Mouse (Mus musculus) heart, postnatal 10 days (tissue): ENCODE data around the gene Il11ra1. TPM values are rescaled to one million over a fixed set of nuclear protein-coding genes. Genes with fewer than 3 reads are reported as not detected.
"Not testable (repeated sequence)": the region's sequence is repeated elsewhere in the genome, so short reads cannot be mapped to it uniquely, and the experiment has no call there.

Experiments used
- DNase-seq, 2 experiments: peaks; one replicate each; pipeline ENCODE4 v3.0.0; 2021
- intact Hi-C: fragments of 180-260 bp; cut with DNase I; formaldehyde crosslinking; loops from one replicate; pipeline ENCODE4 v1.15.1; 2025
- total RNA-seq, 2 experiments: library from RNA; stranded (reverse); gene quantifications; 2 replicates each; pipeline ENCODE4 v1.2.3; 2021

Gene Il11ra1
- total RNA-seq, 2 experiments from 2014 or later = 65.3 to 66.2 TPM

GRCm38 (mm10) chr4:41677006-41677629 is 22.7 kb upstream of the Il11ra1 start:
- DNase-seq = peak; percentile 46 to 60
- intact Hi-C loops = no loop called here

- intact Hi-C loops = no loop called here
- no peak for DNase-seq
Measured at GRCm38 (mm10) chr4:41678863-41679262, 20.9 kb upstream of the Il11ra1 start.

- intact Hi-C loops = no loop called here
Measured at GRCm38 (mm10) chr4:41679291-41679690, 20.5 kb upstream of the Il11ra1 start.

GRCm38 (mm10) chr4:41681176-41681575 is 18.6 kb upstream of the Il11ra1 start:
- no peak for DNase-seq
- intact Hi-C loops = no loop called here

More at GRCm38 (mm10) chr4:41679291-41679690, 20.5 kb upstream of the Il11ra1 start:
- DNase-seq = no peak

DNA sequence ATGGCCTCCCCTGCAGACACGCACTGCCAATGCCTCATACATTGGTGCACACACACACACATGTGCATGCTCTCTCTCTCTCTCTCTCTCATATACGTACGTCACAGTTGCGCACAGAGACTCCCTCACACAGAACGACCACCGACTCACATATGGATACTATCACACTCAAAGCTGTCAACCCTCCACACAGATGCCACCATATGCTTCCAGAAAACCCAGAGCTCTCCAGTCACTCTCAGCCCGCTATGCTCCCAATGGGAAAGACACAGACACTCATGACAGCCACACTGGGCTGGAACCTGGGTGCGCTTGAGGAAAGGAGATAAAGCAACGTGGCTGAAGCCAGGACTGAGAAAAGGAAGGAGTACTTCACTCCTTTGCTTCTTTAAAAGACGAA is 17.8 kb upstream of the Il11ra1 start:
- intact Hi-C loops = no loop called here
- no peak for DNase-seq

DNA sequence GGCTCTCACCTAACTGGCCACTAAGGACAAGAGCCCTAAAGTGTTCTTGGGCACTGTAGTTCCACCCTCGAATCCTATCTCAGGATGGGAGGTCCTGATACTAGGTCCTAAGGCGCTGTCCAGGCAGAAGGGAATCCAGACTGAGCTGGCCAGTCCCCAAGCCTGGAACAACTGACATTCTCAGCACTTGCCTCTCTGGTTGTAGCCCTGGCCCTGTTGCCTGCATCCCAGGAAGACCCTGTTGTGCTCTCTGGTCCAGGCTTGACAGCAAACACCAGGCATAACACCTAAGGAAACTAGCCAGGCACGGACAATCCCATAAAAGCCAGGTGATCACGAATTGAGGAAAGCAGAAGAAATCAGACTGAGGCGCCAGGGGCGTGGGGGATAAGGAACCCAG is 17.0 kb upstream of the Il11ra1 start:
- intact Hi-C loops = no loop called here
- no peak for DNase-seq

DNA sequence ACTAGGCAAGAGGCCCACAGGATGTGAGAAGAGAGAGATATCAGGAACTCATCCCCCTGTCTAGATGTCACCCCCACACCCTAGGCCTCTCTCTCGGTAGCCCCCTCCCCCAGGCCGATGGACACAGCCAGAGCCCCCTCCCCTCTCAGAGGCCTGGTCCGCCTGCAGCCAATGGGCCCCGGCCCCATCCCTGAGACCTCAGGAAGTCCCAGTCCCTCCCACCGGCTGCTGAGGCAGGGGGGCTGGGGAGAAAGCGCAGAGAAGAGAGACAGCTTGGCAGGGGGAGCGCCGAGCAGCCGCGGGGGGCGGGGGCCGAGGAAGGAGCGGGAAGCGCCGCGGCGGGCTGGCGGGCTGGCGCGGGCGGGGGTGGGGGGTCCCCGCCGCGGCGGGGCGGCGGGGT is 16.5 kb upstream of the Il11ra1 start:
- DNase-seq, intact Hi-C loops: not testable (repeated sequence)

- DNase-seq, intact Hi-C loops: not testable (repeated sequence)
Measured at GRCm38 (mm10) chr4:41684131-41684930, 15.5 kb upstream of the Il11ra1 start.

DNA sequence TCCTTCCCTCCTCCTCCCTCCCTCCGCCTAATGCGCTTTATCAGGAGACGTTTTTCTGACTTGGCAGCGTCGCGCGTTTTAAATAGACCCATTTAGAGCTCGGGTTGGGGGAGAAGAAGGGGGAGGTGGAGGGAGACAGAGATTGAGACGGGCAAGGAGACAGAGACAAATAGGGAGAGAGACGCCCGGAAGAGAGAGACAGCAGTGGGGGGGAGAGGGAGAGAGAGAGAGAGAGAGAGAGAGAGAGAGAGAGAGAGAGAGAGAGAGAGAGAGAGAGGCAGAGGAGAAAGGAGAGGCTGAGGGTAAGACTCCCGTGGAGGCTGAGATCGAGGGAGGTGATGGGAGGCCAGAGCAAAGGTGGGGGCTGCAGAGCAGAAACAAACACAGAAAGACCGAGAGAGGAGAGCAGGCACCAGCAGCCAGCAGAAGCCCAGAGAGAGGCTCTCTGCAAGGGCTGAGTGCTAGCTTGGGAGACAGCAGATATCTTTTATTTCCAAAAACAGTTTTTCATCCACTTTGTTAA is 14.8 kb upstream of the Il11ra1 start:
- DNase-seq, intact Hi-C loops: not testable (repeated sequence)

DNA sequence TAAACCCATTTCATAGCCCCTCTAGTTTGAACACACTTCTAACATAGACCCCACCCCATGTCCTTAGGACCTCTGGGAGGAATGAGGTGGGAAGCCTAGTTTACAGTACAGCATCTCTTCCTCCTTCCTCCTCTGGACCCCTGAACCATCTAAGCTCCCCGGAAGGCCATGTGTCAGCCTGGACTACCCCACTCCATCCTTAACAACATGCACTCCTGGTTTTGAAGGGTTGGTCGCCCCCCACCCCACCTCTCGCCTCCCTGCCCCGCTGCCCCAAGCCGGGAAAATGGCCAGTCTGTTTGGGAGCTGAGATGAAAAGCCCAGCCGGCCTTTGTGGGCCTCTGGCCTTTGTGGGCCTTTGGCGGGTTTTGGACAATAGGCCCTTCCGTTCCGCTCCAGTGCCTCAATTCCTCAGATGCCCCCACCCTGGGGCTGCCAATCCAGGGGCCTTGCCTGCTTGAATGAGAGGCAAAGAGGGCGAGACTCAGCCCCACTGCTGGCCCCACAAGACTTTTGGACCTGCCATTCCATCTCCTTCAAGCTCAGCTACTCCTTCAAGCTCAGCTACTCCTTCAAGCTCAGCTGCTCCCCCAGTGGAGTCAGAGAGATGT is 13.8 kb upstream of the Il11ra1 start:
- intact Hi-C loops, DNase-seq: not testable (repeated sequence)

DNA sequence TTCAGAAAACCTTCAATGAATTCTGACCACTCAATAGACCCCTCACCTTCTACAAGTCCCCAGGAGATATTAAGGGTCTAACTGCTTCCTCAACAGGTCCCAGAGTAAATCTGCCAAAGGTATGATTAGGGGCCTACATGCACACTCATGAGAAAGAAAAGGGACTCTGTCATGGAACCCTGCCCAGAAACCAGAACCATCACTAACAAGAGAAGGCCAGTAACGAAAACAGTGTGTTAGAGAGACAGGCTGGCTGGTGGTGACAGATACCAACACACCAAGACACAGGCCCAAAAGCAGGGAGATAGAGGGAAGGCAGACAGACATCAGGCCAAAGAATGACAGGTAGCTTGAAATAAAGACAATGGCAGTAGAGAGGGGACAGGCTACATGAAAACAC is 11.2 kb upstream of the Il11ra1 start:
- intact Hi-C loops, DNase-seq: not testable (repeated sequence)

DNA sequence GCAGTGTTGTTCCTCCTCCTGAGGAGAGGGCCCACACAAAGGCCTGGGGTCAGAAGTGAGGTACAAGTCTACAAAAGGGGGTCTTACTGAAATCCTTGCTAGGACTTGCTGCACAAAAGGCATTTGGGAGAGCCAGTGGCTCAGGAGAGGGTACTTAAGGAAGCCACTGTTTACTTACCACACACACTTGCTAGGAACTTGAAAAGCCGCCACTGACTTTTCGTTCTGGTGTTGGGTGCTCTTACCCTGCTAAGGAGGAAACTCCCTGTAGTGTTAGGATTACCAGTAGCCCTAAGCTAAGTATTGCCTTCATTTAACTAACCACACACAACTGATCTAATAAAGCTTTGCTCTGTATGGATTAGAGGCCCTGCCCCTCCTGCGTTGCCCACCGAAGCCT is 9.8 kb upstream of the Il11ra1 start:
- intact Hi-C loops, DNase-seq: not testable (repeated sequence)

DNA sequence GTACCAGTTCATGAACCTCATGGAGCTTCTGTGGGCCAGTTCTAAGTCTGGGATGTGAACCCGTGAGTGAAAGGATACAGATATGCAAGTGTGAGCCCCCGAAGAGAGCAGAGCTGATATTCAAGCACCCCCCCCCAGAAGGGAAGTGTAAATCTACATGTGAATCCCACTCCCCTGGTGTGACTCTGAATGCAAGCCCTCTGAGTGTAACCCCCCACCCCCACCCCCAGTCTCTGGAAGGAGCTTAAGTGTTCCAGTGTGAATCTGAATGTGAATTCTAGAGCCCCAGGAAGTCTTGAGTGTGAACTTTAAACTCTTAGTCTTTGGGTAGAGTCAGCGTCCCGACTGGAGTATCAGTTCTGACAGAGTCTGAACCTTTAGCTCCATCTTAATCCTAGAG is 6.3 kb upstream of the Il11ra1 start:
- DNase-seq, intact Hi-C loops: not testable (repeated sequence)

GRCm38 (mm10) chr4:41695800-41696199 is 4.0 kb upstream of the Il11ra1 start:
- intact Hi-C loops, DNase-seq: not testable (repeated sequence)

- DNase-seq, intact Hi-C loops: not testable (repeated sequence)
Measured at GRCm38 (mm10) chr4:41696452-41696851, 3.3 kb upstream of the Il11ra1 start.

- peak; percentile 85 to 90 for DNase-seq
- intact Hi-C loops = not testable (repeated sequence)
Measured at GRCm38 (mm10) chr4:41696930-41697841, 2.6 kb upstream of the Il11ra1 start, which contains the start of gene Cntfr. TSS of gene Cntfr (minus strand) at chr4:41697089.

GRCm38 (mm10) chr4:41698421-41699016 is 1.3 kb upstream of the Il11ra1 start:
- intact Hi-C loops = not testable (repeated sequence)
- DNase-seq = peak in 1 of 2 experiments; percentile 44

- intact Hi-C loops = loop anchor here (10.0 kb wide), 2 partner anchors 45 to 175 kb away; no protein-coding TSS in a partner anchor
- not testable (repeated sequence) for DNase-seq
Measured at GRCm38 (mm10) chr4:41700224-41700623, 435 bp downstream of the Il11ra1 start.

GRCm38 (mm10) chr4:41702226-41702625 is 2.4 kb downstream of the Il11ra1 start:
- intact Hi-C loops = loop anchor here (10.0 kb wide), 2 partner anchors 47 to 177 kb away; no protein-coding TSS in a partner anchor
- DNase-seq = not testable (repeated sequence)
